Mouse (Mus musculus) bone marrow, adult 2 months (tissue): ENCODE measurements around the gene Slc25a10.

ENCODE experiments used
- CTCF ChIP-seq: fragments of 200-500 bp; IDR thresholded peaks from 2 replicates; pipeline ENCODE4 v1.5.1; 2011; ENCODE audit warnings: low read length, control low read depth; ENCODE audit not compliant: control insufficient read depth, insufficient read depth
- POLR2A ChIP-seq: fragments of 200-500 bp; IDR thresholded peaks from 2 replicates; pipeline ENCODE4 v1.6.1; 2011; ENCODE audit warnings: low read depth, mild to moderate bottlenecking, control low read depth, low read length, borderline replicate concordance; ENCODE audit not compliant: control insufficient read depth

GRCm38 (mm10) chr11:120535804-120536203, 44.2 kb downstream of the Slc25a10 start:
- TF ChIP-seq CTCF: no peak
- no peak for TF ChIP-seq POLR2A
